Mouse (Mus musculus): ENCODE data around the gene Tm9sf1. TPM values are rescaled to one million over a fixed set of nuclear protein-coding genes. Genes with fewer than 3 reads are reported as not detected.
A peak's percentile ranks its signal among the peaks of the same experiment; 100 is the strongest.

Gene Tm9sf1
- total and polyA plus RNA-seq, 3 experiments, result 36.1 to 65.3 (median 51.3) TPM

DNA sequence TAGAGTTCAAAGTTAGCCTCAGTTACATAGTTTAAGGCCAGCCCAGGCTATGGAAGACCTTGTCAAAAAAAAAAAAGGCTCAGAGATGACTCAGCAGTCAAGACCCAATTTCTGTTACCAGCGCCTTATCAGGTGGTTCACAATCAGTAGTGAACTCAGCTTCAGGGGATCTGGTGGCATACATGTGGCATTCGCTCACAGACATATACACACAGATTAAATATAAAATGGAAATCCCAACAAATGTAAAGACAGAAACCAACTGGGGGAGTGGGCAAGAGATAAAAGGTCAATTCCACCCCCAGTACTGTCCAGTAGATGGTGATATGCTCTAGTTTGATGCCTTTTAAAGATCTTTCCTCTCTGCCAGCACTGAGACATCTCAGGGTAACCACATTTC is 57.5 kb downstream of the Tm9sf1 start (continued):
- TF ChIP-seq ELF1 (IDR thresholded peaks at IDR 0.05; ENCODE audit: low read depth, low read length) (no peak), POLR2A (IDR thresholded peaks at IDR 0.05; ENCODE audit: low read depth, low read length) (0 out of 2 replicates have a peak, but pooled peaks have one; percentile 19), PAX5 (IDR thresholded peaks at IDR 0.05; ENCODE audit: low read length) (no peak), TCF12 (IDR thresholded peaks at IDR 0.05; ENCODE audit: low read depth, low read length) (no peak), MAFK (IDR thresholded peaks at IDR 0.05; ENCODE audit: insufficient replicate concordance, low read length) (peak; percentile 69; the same call in 1 of the 2 replicates), GABPA (IDR thresholded peaks at IDR 0.05; ENCODE audit: insufficient replicate concordance, low read depth, low read length) (no peak), ZKSCAN1 (IDR thresholded peaks at IDR 0.05; ENCODE audit: borderline replicate concordance, low read depth, low read length) (no peak), CHD1 (IDR thresholded peaks at IDR 0.05; ENCODE audit: low read depth, low read length) (no peak)

Other genes starting within 250 kb of the Tm9sf1 start
Only the 20 nearest of the 34 such genes appear.
- 36.1 and 39.1 TPM in 2 replicates for gene Dcaf11, start 83.8 kb downstream of the Tm9sf1 start, total RNA-seq (2012; rRNA removed)
- gene Dcaf11, start 83.8 kb downstream of the Tm9sf1 start, total RNA-seq (2014; rRNA removed), result 29.3 and 30.2 TPM in 2 replicates
- 29.6 and 32.6 TPM in 2 replicates for gene Dcaf11, start 83.8 kb downstream of the Tm9sf1 start, polyA plus RNA-seq (2012; ENCODE audit: insufficient read length, low read depth)
- gene A730061H03Rik, start 83.4 kb downstream of the Tm9sf1 start, total RNA-seq (2012; rRNA removed), result 0.34 and 0.63 TPM in 2 replicates
- gene A730061H03Rik, start 83.4 kb downstream of the Tm9sf1 start, total RNA-seq (2014; rRNA removed), result not detected in 2 replicates
- 0.93 and 1.4 TPM in 2 replicates for gene A730061H03Rik, start 83.4 kb downstream of the Tm9sf1 start, polyA plus RNA-seq (2012; ENCODE audit: insufficient read length, low read depth)
- not detected in 2 replicates for gene Fitm1, start 68.2 kb downstream of the Tm9sf1 start, total RNA-seq (2012; rRNA removed)
- not detected in 2 replicates for gene Fitm1, start 68.2 kb downstream of the Tm9sf1 start, total RNA-seq (2014; rRNA removed)
- not detected in 2 replicates for gene Fitm1, start 68.2 kb downstream of the Tm9sf1 start, polyA plus RNA-seq (2012; ENCODE audit: insufficient read length, low read depth)
- 292 and 335 TPM in 2 replicates for gene Psme1, start 65.7 kb downstream of the Tm9sf1 start, total RNA-seq (2012; rRNA removed)
- 338 and 377 TPM in 2 replicates for gene Psme1, start 65.7 kb downstream of the Tm9sf1 start, total RNA-seq (2014; rRNA removed)
- gene Psme1, start 65.7 kb downstream of the Tm9sf1 start, polyA plus RNA-seq (2012; ENCODE audit: insufficient read length, low read depth), result 638 and 740 TPM in 2 replicates
- 9.6 and 10.4 TPM in 2 replicates for gene Emc9, start 58.5 kb downstream of the Tm9sf1 start, total RNA-seq (2012; rRNA removed)
- gene Emc9, start 58.5 kb downstream of the Tm9sf1 start, total RNA-seq (2014; rRNA removed), result 1.6 and 1.7 TPM in 2 replicates
- 3.7 and 4.2 TPM in 2 replicates for gene Emc9, start 58.5 kb downstream of the Tm9sf1 start, polyA plus RNA-seq (2012; ENCODE audit: insufficient read length, low read depth)
- 634 and 684 TPM in 2 replicates for gene Psme2, start 52.7 kb downstream of the Tm9sf1 start, total RNA-seq (2012; rRNA removed)
- gene Psme2, start 52.7 kb downstream of the Tm9sf1 start, total RNA-seq (2014; rRNA removed), result 467 and 546 TPM in 2 replicates
- 650 and 757 TPM in 2 replicates for gene Psme2, start 52.7 kb downstream of the Tm9sf1 start, polyA plus RNA-seq (2012; ENCODE audit: insufficient read length, low read depth)
- 14.8 and 15.9 TPM in 2 replicates for gene Rnf31, start 52.1 kb downstream of the Tm9sf1 start, total RNA-seq (2012; rRNA removed)
- gene Rnf31, start 52.1 kb downstream of the Tm9sf1 start, total RNA-seq (2014; rRNA removed), result 3.2 and 3.8 TPM in 2 replicates
- 18.2 and 22.6 TPM in 2 replicates for gene Rnf31, start 52.1 kb downstream of the Tm9sf1 start, polyA plus RNA-seq (2012; ENCODE audit: insufficient read length, low read depth)
- gene Irf9, start 40.2 kb downstream of the Tm9sf1 start, total RNA-seq (2012; rRNA removed), result 9.2 and 10.1 TPM in 2 replicates
- 9.6 and 11.2 TPM in 2 replicates for gene Irf9, start 40.2 kb downstream of the Tm9sf1 start, total RNA-seq (2014; rRNA removed)
- gene Irf9, start 40.2 kb downstream of the Tm9sf1 start, polyA plus RNA-seq (2012; ENCODE audit: insufficient read length, low read depth), result 12.4 and 12.8 TPM in 2 replicates
- gene Rec8, start 25.8 kb downstream of the Tm9sf1 start, total RNA-seq (2012; rRNA removed), result not detected in 2 replicates
- gene Rec8, start 25.8 kb downstream of the Tm9sf1 start, total RNA-seq (2014; rRNA removed), result not detected in 2 replicates
- not detected in 2 replicates for gene Rec8, start 25.8 kb downstream of the Tm9sf1 start, polyA plus RNA-seq (2012; ENCODE audit: insufficient read length, low read depth)
- gene Ipo4, start 7.8 kb downstream of the Tm9sf1 start, total RNA-seq (2012; rRNA removed), result 84.8 and 95.0 TPM in 2 replicates
- 47.5 TPM in 2 replicates for gene Ipo4, start 7.8 kb downstream of the Tm9sf1 start, total RNA-seq (2014; rRNA removed)
- gene Ipo4, start 7.8 kb downstream of the Tm9sf1 start, polyA plus RNA-seq (2012; ENCODE audit: insufficient read length, low read depth), result 164 and 175 TPM in 2 replicates
- gene Gm49378, start 5.9 kb downstream of the Tm9sf1 start, total RNA-seq (2012; rRNA removed), result 0.17 TPM in 1 of 2 replicates, not detected in the other
- gene Gm49378, start 5.9 kb downstream of the Tm9sf1 start, total RNA-seq (2014; rRNA removed), result 9.1 and 11.7 TPM in 2 replicates
- gene Gm49378, start 5.9 kb downstream of the Tm9sf1 start, polyA plus RNA-seq (2012; ENCODE audit: insufficient read length, low read depth), result 8.7 TPM in 1 of 2 replicates, not detected in the other
- 0.29 and 0.30 TPM in 2 replicates for gene Tssk4, start 6.4 kb upstream of the Tm9sf1 start, total RNA-seq (2012; rRNA removed)
- 0.14 TPM in 1 of 2 replicates, not detected in the other for gene Tssk4, start 6.4 kb upstream of the Tm9sf1 start, total RNA-seq (2014; rRNA removed)
- gene Tssk4, start 6.4 kb upstream of the Tm9sf1 start, polyA plus RNA-seq (2012; ENCODE audit: insufficient read length, low read depth), result 0.26 and 0.31 TPM in 2 replicates
- 25.1 and 25.6 TPM in 2 replicates for gene Mdp1, start 16.7 kb upstream of the Tm9sf1 start, total RNA-seq (2012; rRNA removed)
- gene Mdp1, start 16.7 kb upstream of the Tm9sf1 start, total RNA-seq (2014; rRNA removed), result 30.9 and 39.0 TPM in 2 replicates
- gene Mdp1, start 16.7 kb upstream of the Tm9sf1 start, polyA plus RNA-seq (2012; ENCODE audit: insufficient read length, low read depth), result 23.4 and 26.0 TPM in 2 replicates
- gene Gmpr2, start 28.1 kb upstream of the Tm9sf1 start, total RNA-seq (2012; rRNA removed), result 34.3 and 37.3 TPM in 2 replicates
- 51.3 and 54.9 TPM in 2 replicates for gene Gmpr2, start 28.1 kb upstream of the Tm9sf1 start, total RNA-seq (2014; rRNA removed)
- 34.7 and 44.3 TPM in 2 replicates for gene Gmpr2, start 28.1 kb upstream of the Tm9sf1 start, polyA plus RNA-seq (2012; ENCODE audit: insufficient read length, low read depth)
- gene Nedd8, start 28.3 kb upstream of the Tm9sf1 start, total RNA-seq (2012; rRNA removed), result 378 and 515 TPM in 2 replicates
- gene Nedd8, start 28.3 kb upstream of the Tm9sf1 start, total RNA-seq (2014; rRNA removed), result 272 and 276 TPM in 2 replicates
- gene Nedd8, start 28.3 kb upstream of the Tm9sf1 start, polyA plus RNA-seq (2012; ENCODE audit: insufficient read length, low read depth), result 513 and 653 TPM in 2 replicates
- gene Tinf2, start 38.0 kb upstream of the Tm9sf1 start, total RNA-seq (2012; rRNA removed), result 25.2 and 29.1 TPM in 2 replicates
- gene Tinf2, start 38.0 kb upstream of the Tm9sf1 start, total RNA-seq (2014; rRNA removed), result 21.4 and 23.3 TPM in 2 replicates
- gene Tinf2, start 38.0 kb upstream of the Tm9sf1 start, polyA plus RNA-seq (2012; ENCODE audit: insufficient read length, low read depth), result 31.1 and 33.2 TPM in 2 replicates
- gene Tgm1, start 70.1 kb upstream of the Tm9sf1 start, total RNA-seq (2012; rRNA removed), result not detected in 2 replicates
- gene Tgm1, start 70.1 kb upstream of the Tm9sf1 start, total RNA-seq (2014; rRNA removed), result 0.07 TPM in 1 of 2 replicates, not detected in the other
- gene Tgm1, start 70.1 kb upstream of the Tm9sf1 start, polyA plus RNA-seq (2012; ENCODE audit: insufficient read length, low read depth), result 0.14 and 0.16 TPM in 2 replicates
- gene Rabggta, start 78.5 kb upstream of the Tm9sf1 start, total RNA-seq (2012; rRNA removed), result 19.1 and 21.9 TPM in 2 replicates
- gene Rabggta, start 78.5 kb upstream of the Tm9sf1 start, total RNA-seq (2014; rRNA removed), result 12.0 and 16.2 TPM in 2 replicates
- gene Rabggta, start 78.5 kb upstream of the Tm9sf1 start, polyA plus RNA-seq (2012; ENCODE audit: insufficient read length, low read depth), result 12.8 and 13.9 TPM in 2 replicates
- 23.6 and 33.2 TPM in 2 replicates for gene Dhrs1, start 101.9 kb upstream of the Tm9sf1 start, total RNA-seq (2012; rRNA removed)
- 22.1 and 26.1 TPM in 2 replicates for gene Dhrs1, start 101.9 kb upstream of the Tm9sf1 start, total RNA-seq (2014; rRNA removed)
- 21.1 and 34.1 TPM in 2 replicates for gene Dhrs1, start 101.9 kb upstream of the Tm9sf1 start, polyA plus RNA-seq (2012; ENCODE audit: insufficient read length, low read depth)
- gene Nop9, start 101.9 kb upstream of the Tm9sf1 start, total RNA-seq (2012; rRNA removed), result 38.5 and 45.7 TPM in 2 replicates
- 85.3 and 92.1 TPM in 2 replicates for gene Nop9, start 101.9 kb upstream of the Tm9sf1 start, total RNA-seq (2014; rRNA removed)
- gene Nop9, start 101.9 kb upstream of the Tm9sf1 start, polyA plus RNA-seq (2012; ENCODE audit: insufficient read length, low read depth), result 76.9 and 89.1 TPM in 2 replicates

All from CH12.LX (cell line).